Mouse (Mus musculus) stomach, postnatal 0 days (tissue): ENCODE data around the gene Axin1.

Experiments used
- CTCF ChIP-seq: IDR thresholded peaks from 2 replicates; pipeline ENCODE4 v1.5.1; 2016; ENCODE audit warnings: antibody characterized with exemption, low read depth, mild to moderate bottlenecking, moderate library complexity
- EP300 ChIP-seq: optimal IDR thresholded peaks from 2 replicates; pipeline ENCODE3; 2016; ENCODE audit warnings: antibody characterized with exemption

- TF ChIP-seq EP300 (no peak), CTCF (no peak)
These were observed 102.5 kb downstream of the Axin1 start for GRCm38 (mm10) chr17:26240990-26241389.
